Mouse (Mus musculus) stomach, embryonic 15.5 days (tissue): ENCODE measurements around the gene Ube4b. TPM values are rescaled to one million over a fixed set of nuclear protein-coding genes. Genes with fewer than 3 reads are reported as not detected.
"Not testable (repeated sequence)": the region's sequence is repeated elsewhere in the genome, so short reads cannot be mapped to it uniquely, and the experiment has no call there.

Experiments
- ATAC-seq: fragments of 200-750 bp; cut with Nextera tagmentation; 2 replicates; pipeline ENCODE4 v1.8.0; 2017; ENCODE audit warnings: low read depth, moderate number of reproducible peaks, moderate TSS enrichment; ENCODE audit not compliant: insufficient read depth, low FRiP score
- H3K27ac ChIP-seq: fragments of 300-500 bp; sonication (generic); 2 replicates; pipeline ENCODE4 v1.5.1; 2015; ENCODE audit warnings: mild to moderate bottlenecking, inconsistent platforms
- H3K27me3 ChIP-seq: fragments of 300-500 bp; sonication (generic); replicated peaks from 2 replicates; pipeline ENCODE4 v1.6.1; 2015; ENCODE audit warnings: inconsistent platforms
- H3K36me3 ChIP-seq: fragments of 300-500 bp; sonication (generic); 2 replicates; pipeline ENCODE4 v1.6.1; 2015; ENCODE audit warnings: inconsistent platforms
- H3K4me1 ChIP-seq: fragments of 300-500 bp; sonication (generic); 2 replicates; pipeline ENCODE4 v1.6.1; 2015; ENCODE audit warnings: inconsistent platforms
- H3K4me2 ChIP-seq: fragments of 300-500 bp; sonication (generic); 2 replicates; pipeline ENCODE4 v1.6.1; 2015; ENCODE audit warnings: mild to moderate bottlenecking, inconsistent platforms
- H3K4me3 ChIP-seq: fragments of 300-500 bp; sonication (generic); replicated peaks from 2 replicates; pipeline ENCODE4 v1.5.1; 2015; ENCODE audit warnings: inconsistent platforms
- H3K9ac ChIP-seq: fragments of 300-500 bp; sonication (generic); 2 replicates; pipeline ENCODE4 v1.6.1; 2015; ENCODE audit warnings: inconsistent platforms
- H3K9me3 ChIP-seq: fragments of 300-500 bp; sonication (generic); 2 replicates; pipeline ENCODE4 v1.6.1; 2016; ENCODE audit warnings: inconsistent platforms
- WGBS: fragments of 180-500 bp; shearing (Covaris S2); methylation state at CpG from one replicate; pipeline ENCODE4 v1.1.7; 2015; 5-methylcytosine and 5-hydroxymethylcytosine counted together
- polyA plus RNA-seq: library from polyadenylated mRNA; unstranded; fragments of >200 nt; fragmentation: Nextera tagmentation; extraction: Ambion mirVana; gene quantifications from 2 replicates; pipeline ENCODE4 v1.2.1, GENCODE M21; 2015

The Ube4b gene
- polyA plus RNA-seq: 35.5 and 41.4 TPM in 2 replicates

- WGBS: under 1% methylated on average over 46 of the region's 50 CpGs
These were observed at the start of gene Ube4b for GRCm38 (mm10) chr4:149426325-149427199. Gene Ube4b, minus strand, starts transcription at chr4:149426749.

GRCm38 (mm10) chr4:149475096-149475495 is 48.5 kb upstream of the Ube4b start:
- Histone ChIP-seq H3K36me3 (peaks cover 16% of the 10 kb centered on the region), H3K4me1 (no peaks in the 10 kb centered on the region), H3K9ac (no peak overlapping the region), H3K27me3 (no peaks in the 10 kb centered on the region), H3K9me3 (no peaks in the 10 kb centered on the region), H3K4me3 (no peak overlapping the region), H3K4me2 (no peak overlapping the region), H3K27ac (no peak overlapping the region)
- 66% methylated on average over 7 of the region's 7 CpGs for WGBS
- no peak for ATAC-seq

More at GRCm38 (mm10) chr4:149426325-149427199, at the start of gene Ube4b:
- Histone ChIP-seq H3K9me3 (no peaks in the 10 kb centered on the region), H3K9ac (peak within 1 kb of the TSS; percentile 85), H3K4me3 (peak within 1 kb of the TSS; percentile 97), H3K36me3 (no peaks in the 10 kb centered on the region), H3K4me2 (peak within 1 kb of the TSS; percentile 72), H3K27ac (peak within 1 kb of the TSS; percentile 99), H3K27me3 (no peaks in the 10 kb centered on the region), H3K4me1 (peaks cover 14% of the 10 kb centered on the region; the same call in 1 of the 2 replicates)
- ATAC-seq: peak; percentile 91

- Histone ChIP-seq H3K36me3 (peaks cover 27% of the 10 kb centered on the region), H3K4me2 (no peak overlapping the region), H3K4me3 (no peak overlapping the region), H3K9me3 (no peaks in the 10 kb centered on the region), H3K9ac (no peak overlapping the region), H3K27ac (no peak overlapping the region), H3K27me3 (no peaks in the 10 kb centered on the region), H3K4me1 (no peaks in the 10 kb centered on the region)
- no peak for ATAC-seq
- 88% methylated on average over 3 of the region's 3 CpGs for WGBS
These were observed 43.0 kb upstream of the Ube4b start for GRCm38 (mm10) chr4:149469557-149469956.

- H3K4me2 ChIP-seq: no peak overlapping the region
- no peak overlapping the region for H3K9ac ChIP-seq
- no peak for ATAC-seq
- no peaks in the 10 kb centered on the region for H3K4me1 ChIP-seq
- H3K36me3 ChIP-seq: peaks cover 4% of the 10 kb centered on the region
- H3K9me3 ChIP-seq: no peaks in the 10 kb centered on the region
- H3K4me3 ChIP-seq: no peak overlapping the region
- 67% methylated on average over 6 of the region's 6 CpGs for WGBS
- no peak overlapping the region for H3K27ac ChIP-seq
- H3K27me3 ChIP-seq: no peaks in the 10 kb centered on the region
These were observed 36.9 kb upstream of the Ube4b start for GRCm38 (mm10) chr4:149463435-149463950.

- Histone ChIP-seq H3K27me3 (no peaks in the 10 kb centered on the region), H3K36me3 (no peaks in the 10 kb centered on the region)
These were observed 35.9 kb upstream of the Ube4b start for GRCm38 (mm10) chr4:149462305-149462971.

GRCm38 (mm10) chr4:149461579-149462304 is 35.2 kb upstream of the Ube4b start:
- ATAC-seq: no peak
- Histone ChIP-seq H3K4me1 (no peaks in the 10 kb centered on the region), H3K9ac (no peak overlapping the region), H3K4me2 (no peak overlapping the region), H3K27me3 (no peaks in the 10 kb centered on the region), H3K9me3 (no peaks in the 10 kb centered on the region), H3K27ac (no peak overlapping the region), H3K36me3 (no peaks in the 10 kb centered on the region), H3K4me3 (no peak overlapping the region)
- 61% methylated on average over 5 of the region's 7 CpGs for WGBS

More at GRCm38 (mm10) chr4:149462305-149462971, 35.9 kb upstream of the Ube4b start:
- Histone ChIP-seq H3K27ac (no peak overlapping the region), H3K9ac (no peak overlapping the region), H3K9me3 (no peaks in the 10 kb centered on the region), H3K4me2 (no peak overlapping the region), H3K4me3 (no peak overlapping the region), H3K4me1 (no peaks in the 10 kb centered on the region)
- 64% methylated on average over 6 of the region's 6 CpGs for WGBS
- ATAC-seq: no peak

- not testable (repeated sequence) for ATAC-seq, H3K9ac ChIP-seq, H3K27ac ChIP-seq, H3K27me3 ChIP-seq, H3K4me1 ChIP-seq, H3K4me3 ChIP-seq, H3K36me3 ChIP-seq, H3K9me3 ChIP-seq, H3K4me2 ChIP-seq
- 88% methylated on average over 2 of the region's 2 CpGs for WGBS
These were observed 33.9 kb upstream of the Ube4b start for GRCm38 (mm10) chr4:149460475-149460874.

GRCm38 (mm10) chr4:149459425-149459824 is 32.9 kb upstream of the Ube4b start:
- no peak overlapping the region for H3K9ac ChIP-seq
- no peak overlapping the region for H3K27ac ChIP-seq
- H3K4me1 ChIP-seq: no peaks in the 10 kb centered on the region
- H3K27me3 ChIP-seq: no peaks in the 10 kb centered on the region
- no peaks in the 10 kb centered on the region for H3K36me3 ChIP-seq
- no peak overlapping the region for H3K4me2 ChIP-seq
- H3K9me3 ChIP-seq: no peaks in the 10 kb centered on the region
- no peak overlapping the region for H3K4me3 ChIP-seq
- WGBS: 71% methylated on average over 1 of the region's 1 CpGs
- no peak for ATAC-seq

- WGBS: 60% methylated on average over 5 of the region's 5 CpGs
- H3K9me3 ChIP-seq: no peaks in the 10 kb centered on the region
- H3K4me2 ChIP-seq: no peak overlapping the region
- H3K4me3 ChIP-seq: no peak overlapping the region
- ATAC-seq: no peak
- H3K27me3 ChIP-seq: no peaks in the 10 kb centered on the region
- no peaks in the 10 kb centered on the region for H3K36me3 ChIP-seq
- no peaks in the 10 kb centered on the region for H3K4me1 ChIP-seq
- no peak overlapping the region for H3K9ac ChIP-seq
- H3K27ac ChIP-seq: no peak overlapping the region
These were observed 32.0 kb upstream of the Ube4b start for GRCm38 (mm10) chr4:149458526-149458925.

- Histone ChIP-seq H3K36me3 (no peaks in the 10 kb centered on the region), H3K4me1 (no peaks in the 10 kb centered on the region), H3K9me3 (no peaks in the 10 kb centered on the region), H3K27ac (no peak overlapping the region), H3K27me3 (no peaks in the 10 kb centered on the region), H3K4me3 (no peak overlapping the region), H3K4me2 (no peak overlapping the region), H3K9ac (no peak overlapping the region)
- WGBS: 69% methylated on average over 6 of the region's 6 CpGs
- no peak for ATAC-seq
These were observed 31.4 kb upstream of the Ube4b start for GRCm38 (mm10) chr4:149457831-149458430.

GRCm38 (mm10) chr4:149457163-149457562 is 30.6 kb upstream of the Ube4b start:
- H3K9me3 ChIP-seq, H3K27me3 ChIP-seq, ATAC-seq, H3K4me2 ChIP-seq, H3K9ac ChIP-seq, H3K36me3 ChIP-seq, H3K4me1 ChIP-seq, H3K4me3 ChIP-seq, H3K27ac ChIP-seq: not testable (repeated sequence)
- 85% methylated on average over 27 of the region's 27 CpGs for WGBS
